16 mouse cellular contexts compared by ENCODE assay signal in the genomic region with DNA sequence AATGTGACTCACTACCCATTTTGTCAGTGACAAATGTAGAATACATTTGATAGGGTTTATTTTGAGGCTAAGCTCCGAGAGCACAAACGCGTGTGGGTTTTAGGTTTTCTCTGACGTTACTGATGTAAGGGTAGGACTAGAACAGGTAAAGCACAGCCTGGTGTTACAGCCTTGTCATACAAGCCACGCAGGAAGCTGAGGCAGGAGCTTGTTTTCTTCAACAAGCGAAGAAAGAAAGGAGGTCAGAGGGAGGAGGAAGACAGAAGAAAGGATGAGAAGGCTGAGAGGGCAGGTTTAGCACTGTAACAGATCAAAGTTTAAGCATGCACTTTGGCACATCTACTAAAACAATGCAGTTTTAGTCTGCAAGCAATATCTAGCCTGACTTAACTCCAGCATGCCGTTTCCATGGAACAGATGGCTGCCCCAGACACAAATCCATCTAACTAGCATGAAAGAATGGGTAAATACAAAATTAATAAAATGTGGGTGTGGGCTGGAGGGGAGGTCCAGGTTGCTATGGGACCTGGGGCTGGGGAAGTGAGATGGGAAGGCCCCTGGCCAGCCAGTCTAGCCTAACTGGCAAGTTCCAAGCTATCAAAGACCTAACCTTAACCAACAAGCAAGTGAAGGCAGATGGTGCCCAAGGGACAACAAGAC. TPM values are rescaled to one million over a fixed set of nuclear protein-coding genes. Genes with fewer than 3 reads are reported as not detected.
DNase-seq lines count a peak whose midpoint lies in the region; ATAC-seq and TF ChIP-seq lines count a peak whose summit lies in the region.
"Had no signal": no experiment of that assay in that cellular context is flagged by ENCODE, and none has a peak within 500 bp of the region (broad histone marks: within the 10 kb centered on the region; RNA-seq: fewer than 3 reads in every experiment).

No protein-coding gene starts in this region.

- DNase-seq in gastrocnemius, adult 2 months, result no peak
- DNase-seq in gastrocnemius, postnatal 25 days, result no peak
- DNase-seq in midbrain, postnatal 0 days (ENCODE audit: low spot score), result no peak
- peak; percentile 40 to 73 for DNase-seq in layer of hippocampus, postnatal 14 days (ENCODE audit: low spot score in 2 of 2)
- peak; percentile 51 to 69 for DNase-seq in thymus, postnatal 36 days
- no peak for DNase-seq in lung, adult 18-20 months
- DNase-seq in neural tube, embryonic 10.5 days (ENCODE audit: extremely low spot score, low spot score), result no peak
- DNase-seq: adrenal gland, adult 8-10 months; cerebellum, adult 9-11 months; liver, embryonic 13.5 days had no signal

- TF ChIP-seq CTCF in gastrocnemius, adult 2 months (IDR thresholded peaks at IDR 0.05), result no peak
- no peak for TF ChIP-seq CTCF in midbrain, postnatal 0 days (IDR thresholded peaks at IDR 0.05)

- no peaks in the 10 kb centered on the region for H3K9me3 ChIP-seq in midbrain, embryonic 13.5 days
- H3K9me3 ChIP-seq in midbrain, postnatal 0 days (ENCODE audit: low read length), result no peaks in the 10 kb centered on the region
- H3K9me3 ChIP-seq: G1E; hindbrain, embryonic 15.5 days; liver, embryonic 13.5 days had no signal

- no peak overlapping the region for H3K9ac ChIP-seq in midbrain, embryonic 13.5 days (replicated peaks)
- no peak overlapping the region for H3K9ac ChIP-seq in midbrain, postnatal 0 days (replicated peaks; ENCODE audit: low read length, poor library complexity, severe bottlenecking)
- H3K9ac ChIP-seq: hindbrain, embryonic 15.5 days; liver, embryonic 13.5 days had no signal

- H3K27me3 ChIP-seq in midbrain, embryonic 13.5 days, result no peaks in the 10 kb centered on the region
- no peaks in the 10 kb centered on the region for H3K27me3 ChIP-seq in midbrain, postnatal 0 days (ENCODE audit: insufficient read depth, low read length)
- H3K27me3 ChIP-seq: hindbrain, embryonic 15.5 days; liver, embryonic 13.5 days had no signal

- H3K36me3 ChIP-seq in midbrain, embryonic 13.5 days, result no peaks in the 10 kb centered on the region
- no peaks in the 10 kb centered on the region for H3K36me3 ChIP-seq in midbrain, postnatal 0 days (ENCODE audit: insufficient read depth, low read length)
- H3K36me3 ChIP-seq: hindbrain, embryonic 15.5 days; liver, embryonic 13.5 days had no signal

- 86% methylated on average over 7 of the region's 7 CpGs for WGBS in midbrain, embryonic 13.5 days
- WGBS in midbrain, postnatal 0 days, result 86% methylated on average over 7 of the region's 7 CpGs

- peak overlapping the region; percentile 87; the same call in 1 of the 2 replicates for H3K27ac ChIP-seq in gastrocnemius, adult 2 months
- no peak overlapping the region for H3K27ac ChIP-seq in midbrain, embryonic 13.5 days
- H3K27ac ChIP-seq in midbrain, postnatal 0 days (ENCODE audit: low read depth, low read length), result no peak overlapping the region
- H3K27ac ChIP-seq: hindbrain, embryonic 15.5 days; left cerebral cortex, adult 2 months; liver, embryonic 13.5 days; stomach, postnatal 0 days had no signal

- intact Hi-C loops in gastrocnemius, adult 2 months (cut with DNase I), result no loop called here

- no peak overlapping the region for H3K4me2 ChIP-seq in midbrain, embryonic 13.5 days (replicated peaks)
- no peak overlapping the region for H3K4me2 ChIP-seq in midbrain, postnatal 0 days (ENCODE audit: low read depth, low read length, poor library complexity, severe bottlenecking)
- H3K4me2 ChIP-seq: hindbrain, embryonic 15.5 days; liver, embryonic 13.5 days had no signal

- peaks cover 34% of the 10 kb centered on the region for H3K4me1 ChIP-seq in midbrain, embryonic 13.5 days (replicated peaks)
- 0 out of 2 replicates have a peak, but pooled peaks cover 2% of the 10 kb centered on the region for H3K4me1 ChIP-seq in midbrain, postnatal 0 days (ENCODE audit: insufficient read depth, low read length)

- no peak overlapping the region for H3K4me3 ChIP-seq in gastrocnemius, adult 2 months
- no peak overlapping the region for H3K4me3 ChIP-seq in midbrain, embryonic 13.5 days (replicated peaks)
- H3K4me3 ChIP-seq in midbrain, postnatal 0 days (ENCODE audit: low read depth, low read length), result no peak overlapping the region
- H3K4me3 ChIP-seq: hindbrain, embryonic 15.5 days; left cerebral cortex, adult 2 months; liver, embryonic 13.5 days had no signal

- ATAC-seq in midbrain, embryonic 13.5 days, result peak; percentile 15; the same call in 1 of the 2 replicates
- no peak for ATAC-seq in midbrain, postnatal 0 days (ENCODE audit: low FRiP score)
- ATAC-seq: lung, postnatal 0 days had no signal

RNA-seq across cellular contexts. Expression of a gene that starts 21.7 kb away (rescaled TPM):
- total RNA-seq in gastrocnemius, adult 2 months (2021), result 10 to 100 TPM; 12.8 to 14.8 TPM
- total RNA-seq in gastrocnemius, postnatal 25 days (2021), result 10 to 100 TPM in 1 of 2 experiments, 1 to 10 TPM in 1; 9.5 to 11.5 TPM
- polyA plus RNA-seq in midbrain, embryonic 13.5 days (2015; fragmentation: Nextera tagmentation; extraction: Ambion mirVana), result 13.9 and 17.4 TPM in 2 replicates
- 48.5 and 53.2 TPM in 2 replicates for total RNA-seq in midbrain, postnatal 0 days (2014; rRNA removed)
- 10.7 and 13.4 TPM in 2 replicates for polyA plus RNA-seq in midbrain, postnatal 0 days (2015; fragmentation: Nextera tagmentation; extraction: Ambion mirVana)
- 10 to 100 TPM; 45.1 to 45.9 TPM for total RNA-seq in layer of hippocampus, postnatal 14 days (2021)

RNA-seq across cellular contexts. Expression of a gene that starts 21.8 kb away (rescaled TPM):
- 100 to 1,000 TPM; 115 to 122 TPM for total RNA-seq in gastrocnemius, adult 2 months (2021)
- total RNA-seq in gastrocnemius, postnatal 25 days (2021), result 100 to 1,000 TPM; 106 to 122 TPM
- 518 and 526 TPM in 2 replicates for polyA plus RNA-seq in midbrain, embryonic 13.5 days (2015; fragmentation: Nextera tagmentation; extraction: Ambion mirVana)
- total RNA-seq in midbrain, postnatal 0 days (2014; rRNA removed), result 287 and 293 TPM in 2 replicates
- polyA plus RNA-seq in midbrain, postnatal 0 days (2015; fragmentation: Nextera tagmentation; extraction: Ambion mirVana), result 596 and 650 TPM in 2 replicates
- total RNA-seq in layer of hippocampus, postnatal 14 days (2021), result 100 to 1,000 TPM; 296 to 301 TPM

Comparison
In these comparisons a context has a peak if more than half of its experiments do, and no peak if none do; other contexts are left out.
1. DNase-seq: peak in layer of hippocampus, postnatal 14 days (2 of 2) and thymus, postnatal 36 days (2 of 2); none in gastrocnemius, adult 2 months (single experiment), gastrocnemius, postnatal 25 days (single experiment), midbrain, postnatal 0 days (single experiment), lung, adult 18-20 months (0 of 2) and neural tube, embryonic 10.5 days (single experiment).